ENCODE assay signal across 8 mouse cellular contexts in genomic region chr16:38632147-38632546, GRCm38 (mm10).
A peak's percentile ranks its signal among the peaks of the same experiment; 100 is the strongest.
DNase-seq lines count a peak whose midpoint lies in the region; ATAC-seq lines count a peak whose summit lies in the region.

No protein-coding gene starts in this region.

- H3K4me2 ChIP-seq in forebrain, embryonic 15.5 days (replicated peaks), result no peak overlapping the region

- 64% methylated on average over 6 of the region's 6 CpGs for WGBS in forebrain, embryonic 10.5 days
- 64% methylated on average over 6 of the region's 6 CpGs for WGBS in forebrain, embryonic 15.5 days

- no peaks in the 10 kb centered on the region for H3K27me3 ChIP-seq in forebrain, embryonic 10.5 days (ENCODE audit: poor library complexity, severe bottlenecking)
- H3K27me3 ChIP-seq in forebrain, embryonic 15.5 days, result no peaks in the 10 kb centered on the region

- H3K4me3 ChIP-seq in forebrain, embryonic 10.5 days, result no peak overlapping the region
- no peak overlapping the region for H3K4me3 ChIP-seq in forebrain, embryonic 15.5 days

- no peak overlapping the region for H3K9ac ChIP-seq in forebrain, embryonic 15.5 days (replicated peaks)

- H3K27ac ChIP-seq in forebrain, embryonic 10.5 days, result no peak overlapping the region
- no peak overlapping the region for H3K27ac ChIP-seq in forebrain, embryonic 15.5 days (replicated peaks)

- H3K36me3 ChIP-seq in forebrain, embryonic 10.5 days (replicated peaks), result no peaks in the 10 kb centered on the region
- H3K36me3 ChIP-seq in forebrain, embryonic 15.5 days, result no peaks in the 10 kb centered on the region

- peak; percentile 39 for DNase-seq in forebrain, embryonic 10.5 days (ENCODE audit: extremely low spot score, low spot score)
- peak; percentile 60 for DNase-seq in A20 (ENCODE audit: low read depth, low spot score)
- peak; percentile 76 for DNase-seq in adrenal gland, adult 2 months
- peak; percentile 72 for DNase-seq in gastrocnemius, postnatal 10 days
- peak; percentile 74 to 76 for DNase-seq in kidney, postnatal 4 days
- DNase-seq in lung, postnatal 14 days, result peak; percentile 82
- DNase-seq in spleen, postnatal 14 days (ENCODE audit: low spot score in 2 of 2), result peak; percentile 29 to 49

- no peaks in the 10 kb centered on the region for H3K9me3 ChIP-seq in forebrain, embryonic 10.5 days
- H3K9me3 ChIP-seq in forebrain, embryonic 15.5 days, result no peaks in the 10 kb centered on the region

- H3K4me1 ChIP-seq in forebrain, embryonic 10.5 days, result no peaks in the 10 kb centered on the region
- no peaks in the 10 kb centered on the region for H3K4me1 ChIP-seq in forebrain, embryonic 15.5 days

- no peak for ATAC-seq in forebrain, embryonic 15.5 days (replicated peaks)
